Mouse (Mus musculus) CD4-positive, CD25-positive, alpha-beta regulatory T cell, adult 2 months (primary cell): ENCODE results near the gene Pde4dip.

Source experiments
- DNase-seq: peaks from one replicate; pipeline ENCODE4 v3.0.0-alpha.2; 2012; ENCODE audit warnings: low read depth, low spot score

The Pde4dip gene

GRCm38 (mm10) chr3:97802297-97802696, 86.2 kb downstream of the Pde4dip start:
- no peak for DNase-seq

- no peak for DNase-seq
These were observed 87.3 kb downstream of the Pde4dip start for GRCm38 (mm10) chr3:97801178-97801699.

- DNase-seq, result no peak
These were observed 87.8 kb downstream of the Pde4dip start for GRCm38 (mm10) chr3:97800657-97801056.

GRCm38 (mm10) chr3:97800004-97800403, 88.5 kb downstream of the Pde4dip start:
- no peak for DNase-seq

GRCm38 (mm10) chr3:97799267-97799666, 89.2 kb downstream of the Pde4dip start:
- peak; percentile 14 for DNase-seq

DNA sequence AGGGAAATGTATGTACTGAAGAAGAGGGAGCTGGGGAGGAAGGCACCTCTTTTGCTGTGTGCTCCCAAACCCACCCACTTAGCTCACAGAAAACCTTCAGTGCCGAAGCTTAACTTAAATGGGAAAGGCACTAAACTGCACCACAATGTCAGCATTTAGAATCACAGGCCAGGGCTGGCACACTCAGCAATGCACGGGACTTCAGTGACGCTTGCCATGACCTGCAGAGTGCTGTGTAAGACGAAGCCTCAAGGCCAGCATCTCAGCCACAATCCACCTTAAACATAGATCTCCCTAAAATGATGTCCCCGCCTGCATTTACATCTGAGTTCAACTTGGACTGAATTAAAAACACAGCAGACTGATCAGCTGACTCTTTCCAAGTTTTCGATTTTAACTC, 91.1 kb downstream of the Pde4dip start:
- no peak for DNase-seq

- no peak for DNase-seq
These were observed 94.5 kb downstream of the Pde4dip start for GRCm38 (mm10) chr3:97793995-97794394.

- DNase-seq, result no peak
These were observed 98.4 kb downstream of the Pde4dip start for GRCm38 (mm10) chr3:97790150-97790549.

- no peak for DNase-seq
These were observed 99.2 kb downstream of the Pde4dip start for GRCm38 (mm10) chr3:97789317-97789716.

DNA sequence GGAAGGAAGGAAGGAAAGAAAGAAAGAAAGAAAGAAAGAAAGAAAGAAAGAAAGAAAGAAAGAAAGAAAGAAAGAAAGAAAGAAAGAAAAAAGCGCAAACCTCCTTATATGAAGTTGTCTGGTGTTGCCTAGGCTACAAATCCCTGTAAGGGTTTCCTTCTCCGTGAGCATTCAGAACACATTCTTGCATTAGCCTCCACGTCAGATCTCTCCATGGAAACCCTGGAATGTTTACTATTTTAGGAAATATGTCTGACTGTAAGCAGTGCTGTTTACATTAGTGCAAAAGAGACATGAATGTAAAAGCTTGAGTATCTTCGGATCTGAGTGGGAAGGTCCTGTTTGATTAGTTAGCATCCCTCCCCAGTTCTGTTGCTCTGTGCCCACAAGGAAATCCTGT, 112.3 kb downstream of the Pde4dip start:
- no peak for DNase-seq

- DNase-seq, result no peak
These were observed 112.8 kb downstream of the Pde4dip start for GRCm38 (mm10) chr3:97775742-97776141.

- DNase-seq, result peak; percentile 5
These were observed 113.6 kb downstream of the Pde4dip start for GRCm38 (mm10) chr3:97774861-97775260.

- DNase-seq, result peak; percentile 94
These were observed 120.4 kb downstream of the Pde4dip start for GRCm38 (mm10) chr3:97767771-97768762.

DNA sequence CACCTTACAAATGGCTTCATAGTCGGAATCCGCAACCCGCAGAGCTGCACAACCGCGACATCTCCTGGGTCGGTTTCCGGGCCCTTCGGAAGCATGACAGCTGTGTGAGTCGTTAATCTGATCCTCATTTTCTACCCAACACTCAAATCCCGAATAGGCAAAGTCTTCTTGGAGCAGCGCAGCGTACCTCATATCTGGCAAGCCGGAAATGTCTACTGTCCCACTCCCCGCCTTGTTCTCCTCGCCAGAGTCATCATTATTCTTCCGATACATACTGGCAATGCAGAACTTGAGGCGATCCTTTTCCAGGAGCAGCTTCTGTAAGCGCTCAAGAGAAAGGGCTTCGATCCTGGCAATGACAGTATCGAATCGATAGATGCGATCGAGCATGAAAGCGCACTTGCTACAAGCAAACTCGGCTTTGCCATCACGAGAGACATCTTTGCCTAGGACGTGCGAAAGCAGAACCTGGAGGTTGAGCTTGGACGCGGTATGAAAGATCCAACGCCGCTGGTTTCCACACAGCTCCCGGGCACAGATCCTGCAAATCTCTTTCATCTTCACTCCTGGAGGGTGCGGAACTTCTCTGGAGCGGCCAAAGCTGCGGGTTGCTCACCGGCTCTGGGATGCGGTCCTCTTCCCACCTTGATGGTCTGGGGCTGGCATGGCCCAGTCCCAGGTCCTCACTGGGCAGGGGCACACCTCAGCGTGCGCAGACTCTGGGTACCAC, 121.3 kb downstream of the Pde4dip start:
- DNase-seq, result peak; percentile 30

DNA sequence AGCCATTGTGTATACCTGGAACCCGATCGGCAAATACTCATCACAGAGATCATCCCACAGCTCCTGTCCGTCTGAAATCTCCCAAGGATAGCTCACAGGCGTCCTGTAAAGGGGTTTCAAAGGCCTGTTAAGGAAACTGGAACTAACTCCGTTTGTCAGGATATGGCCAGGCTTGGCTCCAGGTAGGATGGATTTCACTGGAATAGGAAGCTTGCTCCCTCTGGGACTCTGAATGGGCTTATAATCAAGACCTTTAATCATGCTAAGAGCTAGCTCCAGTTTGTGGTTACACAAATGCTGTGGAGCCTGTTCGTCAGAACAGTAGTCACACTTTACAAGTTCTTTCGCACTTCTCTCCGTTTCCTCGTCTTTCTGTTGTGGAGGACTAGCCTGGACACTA, 122.0 kb downstream of the Pde4dip start:
- no peak for DNase-seq

- DNase-seq, result no peak
These were observed 124.4 kb downstream of the Pde4dip start for GRCm38 (mm10) chr3:97764152-97764551.

DNA sequence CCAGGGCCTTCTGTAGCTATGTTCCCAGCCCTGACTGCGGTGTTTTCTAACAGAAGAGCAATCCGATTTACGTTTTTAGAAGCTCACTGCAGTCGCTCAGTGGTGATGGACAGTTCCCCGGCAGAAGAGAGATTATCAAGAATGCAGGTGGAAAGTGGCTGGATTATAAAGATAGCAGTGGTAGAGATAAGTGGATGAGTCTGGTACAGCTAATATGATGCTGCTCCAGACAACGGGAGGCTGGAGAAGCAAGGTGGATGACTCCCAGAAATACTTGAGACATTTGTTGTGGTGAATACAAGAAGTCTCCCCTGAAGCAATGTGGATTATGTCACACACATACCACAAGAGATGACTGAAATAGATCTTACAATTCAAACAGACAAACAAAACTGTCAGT, 126.6 kb downstream of the Pde4dip start:
- no peak for DNase-seq

- DNase-seq, result no peak
These were observed 127.3 kb downstream of the Pde4dip start for GRCm38 (mm10) chr3:97761168-97761567.

DNA sequence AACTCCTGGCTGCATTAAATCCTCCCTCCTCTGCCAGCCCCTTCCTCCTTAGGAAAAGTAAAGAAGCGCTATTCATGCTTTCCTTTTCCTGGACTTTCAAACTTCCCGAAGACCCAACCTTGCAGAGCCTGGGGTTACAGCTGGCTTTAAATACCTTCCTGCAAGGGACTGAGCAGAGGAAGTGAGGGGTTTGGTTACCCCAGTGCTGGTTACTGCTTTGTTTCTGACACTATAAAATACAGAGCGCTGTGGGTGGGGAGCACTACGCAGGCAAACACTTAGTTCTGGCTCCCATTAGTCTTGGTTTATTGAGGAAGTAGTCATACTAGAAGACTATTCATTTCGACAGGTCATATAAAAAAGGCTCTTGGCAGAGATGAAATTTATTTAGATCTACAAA, 128.7 kb downstream of the Pde4dip start:
- DNase-seq, result no peak

DNA sequence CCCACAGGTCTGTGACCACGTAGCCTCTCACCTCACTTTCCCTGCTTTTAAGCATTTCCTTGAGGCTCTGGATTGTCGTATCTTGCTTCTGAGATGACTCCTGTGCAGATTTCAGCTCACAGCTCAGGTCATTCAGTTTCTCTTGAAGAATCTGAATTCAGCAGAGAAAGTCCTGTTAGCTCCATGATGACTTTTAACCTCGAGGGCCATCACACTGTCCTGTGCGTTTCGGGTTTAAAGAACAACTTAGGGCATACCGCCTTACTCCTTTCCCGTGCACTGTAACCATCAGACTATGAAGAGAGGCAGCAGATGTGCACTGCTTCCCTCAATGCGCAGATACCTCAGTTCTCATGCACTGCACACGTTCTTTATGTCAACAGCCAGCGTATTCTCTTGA, 131.0 kb downstream of the Pde4dip start:
- no peak for DNase-seq

DNA sequence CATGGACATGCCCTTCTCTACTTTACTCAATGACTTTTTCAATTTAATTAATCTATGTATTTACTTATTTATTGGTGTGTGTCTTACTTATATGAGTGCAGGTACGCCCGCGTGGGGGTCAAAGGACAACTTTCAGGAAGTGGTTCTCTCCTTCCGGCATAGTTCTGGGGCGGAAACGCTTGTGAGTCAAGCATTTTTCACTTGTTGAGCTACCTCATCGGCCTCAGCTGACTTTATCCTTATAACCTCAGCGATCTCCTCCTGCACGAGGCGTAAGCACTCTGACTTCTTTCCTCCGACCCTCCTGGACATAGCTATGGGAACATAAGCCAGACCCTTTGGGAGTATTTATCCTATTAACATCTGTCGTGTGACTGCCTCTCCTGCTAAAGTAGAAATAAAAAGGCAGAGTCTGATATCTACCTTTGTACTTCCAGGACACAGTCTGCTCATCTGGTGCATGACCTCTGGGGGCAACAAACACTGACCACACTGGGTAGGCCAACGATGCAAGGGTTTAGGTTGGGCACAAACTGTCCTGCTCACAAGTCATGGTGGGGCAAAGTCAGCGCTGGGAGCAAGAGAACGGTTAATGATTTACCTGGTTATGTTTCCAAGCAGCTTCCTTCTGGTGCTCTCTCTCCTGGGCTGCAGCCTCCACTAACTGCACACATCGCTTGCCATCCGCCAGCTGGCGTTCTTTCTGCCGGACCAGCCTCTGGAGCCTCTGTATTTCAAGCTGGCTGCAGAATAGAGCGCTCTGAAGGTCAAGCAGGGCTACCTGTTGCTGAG, 132.0 kb downstream of the Pde4dip start:
- no peak for DNase-seq

- DNase-seq, result no peak
These were observed 133.1 kb downstream of the Pde4dip start for GRCm38 (mm10) chr3:97755411-97755810.
